Mouse (Mus musculus): Measurements from ENCODE around the gene Ano1. TPM values are rescaled to one million over a fixed set of nuclear protein-coding genes. Genes with fewer than 3 reads are reported as not detected.

The Ano1 gene
- polyA plus RNA-seq, 1 experiment from 2014 or later = 7.5 TPM

- Histone ChIP-seq H3K4me2 (replicated peaks) (no peak overlapping the region), H3K4me3 (no peak overlapping the region), H3K27me3 (peaks cover 13% of the 10 kb centered on the region; the same call in 1 of the 2 replicates), H3K36me3 (no peaks in the 10 kb centered on the region), H3K9ac (no peak overlapping the region), H3K4me1 (0 out of 2 replicates have a peak, but pooled peaks cover 3% of the 10 kb centered on the region), H3K9me3 (replicated peaks) (no peaks in the 10 kb centered on the region), H3K27ac (no peak overlapping the region)
- ATAC-seq (ENCODE audit: low FRiP score) = peak; percentile 28; the same call in 1 of the 2 replicates
- WGBS = 35% methylated on average over 5 of the region's 5 CpGs
These were observed 29.6 kb upstream of the Ano1 start for GRCm38 (mm10) chr7:144781337-144781736.

- H3K9me3 ChIP-seq (replicated peaks) = no peaks in the 10 kb centered on the region
- ATAC-seq (ENCODE audit: low FRiP score) = no peak
- H3K9ac ChIP-seq = no peak overlapping the region
- no peak overlapping the region for H3K4me3 ChIP-seq
- no peak overlapping the region for H3K27ac ChIP-seq
- WGBS = 72% methylated on average over 8 of the region's 8 CpGs
- H3K36me3 ChIP-seq = no peaks in the 10 kb centered on the region
- H3K27me3 ChIP-seq = peaks cover 19% of the 10 kb centered on the region; the same call in 1 of the 2 replicates
- H3K4me2 ChIP-seq (replicated peaks) = no peak overlapping the region
- 0 out of 2 replicates have a peak, but pooled peaks cover 6% of the 10 kb centered on the region for H3K4me1 ChIP-seq
These were observed 28.4 kb upstream of the Ano1 start for GRCm38 (mm10) chr7:144780190-144780589.

- Histone ChIP-seq H3K36me3 (no peaks in the 10 kb centered on the region), H3K27me3 (peaks cover 19% of the 10 kb centered on the region; the same call in 1 of the 2 replicates), H3K27ac (no peak overlapping the region), H3K4me2 (replicated peaks) (no peak overlapping the region), H3K9me3 (replicated peaks) (no peaks in the 10 kb centered on the region), H3K9ac (no peak overlapping the region), H3K4me1 (0 out of 2 replicates have a peak, but pooled peaks cover 6% of the 10 kb centered on the region), H3K4me3 (no peak overlapping the region)
- WGBS = 72% methylated on average over 2 of the region's 2 CpGs
- no peak for ATAC-seq (ENCODE audit: low FRiP score)
These were observed 27.9 kb upstream of the Ano1 start for GRCm38 (mm10) chr7:144779691-144780090.

GRCm38 (mm10) chr7:144777805-144778204 is 26.0 kb upstream of the Ano1 start:
- 0 out of 2 replicates have a peak, but pooled peaks cover 6% of the 10 kb centered on the region for H3K4me1 ChIP-seq

GRCm38 (mm10) chr7:144775804-144776447 is 24.2 kb upstream of the Ano1 start:
- 37% methylated on average over 6 of the region's 6 CpGs for WGBS
- H3K4me3 ChIP-seq = no peak overlapping the region
- H3K4me1 ChIP-seq = 0 out of 2 replicates have a peak, but pooled peaks cover 2% of the 10 kb centered on the region
- peaks cover 19% of the 10 kb centered on the region; the same call in 1 of the 2 replicates for H3K27me3 ChIP-seq
- H3K4me2 ChIP-seq (replicated peaks) = no peak overlapping the region
- H3K27ac ChIP-seq = no peak overlapping the region
- no peaks in the 10 kb centered on the region for H3K9me3 ChIP-seq (replicated peaks)
- peak; percentile 58; the same call in 1 of the 2 replicates for ATAC-seq (ENCODE audit: low FRiP score)
- H3K9ac ChIP-seq = no peak overlapping the region
- H3K36me3 ChIP-seq = no peaks in the 10 kb centered on the region

More at GRCm38 (mm10) chr7:144777805-144778204, 26.0 kb upstream of the Ano1 start:
- Histone ChIP-seq H3K9me3 (replicated peaks) (no peaks in the 10 kb centered on the region), H3K36me3 (no peaks in the 10 kb centered on the region), H3K27me3 (peaks cover 19% of the 10 kb centered on the region; the same call in 1 of the 2 replicates), H3K4me2 (replicated peaks) (no peak overlapping the region), H3K9ac (no peak overlapping the region), H3K4me3 (no peak overlapping the region), H3K27ac (no peak overlapping the region)
- no peak for ATAC-seq (ENCODE audit: low FRiP score)
- 60% methylated on average over 4 of the region's 4 CpGs for WGBS

GRCm38 (mm10) chr7:144775214-144775613 is 23.4 kb upstream of the Ano1 start:
- no peak for ATAC-seq (ENCODE audit: low FRiP score)
- Histone ChIP-seq H3K27me3 (peaks cover 13% of the 10 kb centered on the region; the same call in 1 of the 2 replicates), H3K4me3 (no peak overlapping the region), H3K9me3 (replicated peaks) (no peaks in the 10 kb centered on the region), H3K36me3 (no peaks in the 10 kb centered on the region), H3K9ac (no peak overlapping the region), H3K4me1 (0 out of 2 replicates have a peak, but pooled peaks cover 2% of the 10 kb centered on the region), H3K4me2 (replicated peaks) (no peak overlapping the region), H3K27ac (no peak overlapping the region)
- WGBS = 69% methylated on average over 3 of the region's 3 CpGs

- Histone ChIP-seq H3K27me3 (0 out of 2 replicates have a peak, but pooled peaks cover 12% of the 10 kb centered on the region), H3K9ac (no peak overlapping the region), H3K27ac (no peak overlapping the region), H3K4me3 (no peak overlapping the region), H3K4me2 (replicated peaks) (no peak overlapping the region), H3K9me3 (replicated peaks) (no peaks in the 10 kb centered on the region), H3K36me3 (no peaks in the 10 kb centered on the region), H3K4me1 (peaks cover 7% of the 10 kb centered on the region; the same call in 1 of the 2 replicates)
- no peak for ATAC-seq (ENCODE audit: low FRiP score)
- 88% methylated on average over 2 of the region's 2 CpGs for WGBS
These were observed 22.5 kb upstream of the Ano1 start for GRCm38 (mm10) chr7:144774283-144774682.

GRCm38 (mm10) chr7:144770116-144770515 is 18.3 kb upstream of the Ano1 start:
- H3K9ac ChIP-seq = no peak overlapping the region
- H3K27ac ChIP-seq = no peak overlapping the region
- no peaks in the 10 kb centered on the region for H3K9me3 ChIP-seq (replicated peaks)
- no peaks in the 10 kb centered on the region for H3K36me3 ChIP-seq
- no peak overlapping the region for H3K4me2 ChIP-seq (replicated peaks)
- H3K4me1 ChIP-seq = peaks cover 5% of the 10 kb centered on the region; the same call in 1 of the 2 replicates
- H3K4me3 ChIP-seq = no peak overlapping the region
- WGBS = 30% methylated on average over 3 of the region's 3 CpGs
- ATAC-seq (ENCODE audit: low FRiP score) = no peak
- H3K27me3 ChIP-seq = no peaks in the 10 kb centered on the region

- no peaks in the 10 kb centered on the region for H3K27me3 ChIP-seq
- 63% methylated on average over 9 of the region's 9 CpGs for WGBS
- H3K9me3 ChIP-seq (replicated peaks) = no peaks in the 10 kb centered on the region
- no peak overlapping the region for H3K9ac ChIP-seq
- H3K4me1 ChIP-seq = peaks cover 6% of the 10 kb centered on the region; the same call in 1 of the 2 replicates
- H3K4me3 ChIP-seq = no peak overlapping the region
- H3K27ac ChIP-seq = no peak overlapping the region
- H3K36me3 ChIP-seq = no peaks in the 10 kb centered on the region
- H3K4me2 ChIP-seq (replicated peaks) = no peak overlapping the region
- ATAC-seq (ENCODE audit: low FRiP score) = no peak
These were observed 17.8 kb upstream of the Ano1 start for GRCm38 (mm10) chr7:144769434-144770080.

- H3K9ac ChIP-seq = no peak overlapping the region
- no peak overlapping the region for H3K4me2 ChIP-seq (replicated peaks)
- H3K4me1 ChIP-seq = peaks cover 8% of the 10 kb centered on the region; the same call in 1 of the 2 replicates
- H3K9me3 ChIP-seq (replicated peaks) = no peaks in the 10 kb centered on the region
- H3K36me3 ChIP-seq = no peaks in the 10 kb centered on the region
- H3K27ac ChIP-seq = no peak overlapping the region
- H3K4me3 ChIP-seq = no peak overlapping the region
- WGBS = 91% methylated on average over 1 of the region's 1 CpGs
- no peak for ATAC-seq (ENCODE audit: low FRiP score)
- H3K27me3 ChIP-seq = no peaks in the 10 kb centered on the region
These were observed 17.1 kb upstream of the Ano1 start for GRCm38 (mm10) chr7:144768845-144769244.

GRCm38 (mm10) chr7:144764537-144765282 is 12.9 kb upstream of the Ano1 start:
- 72% methylated on average over 11 of the region's 11 CpGs for WGBS
- no peaks in the 10 kb centered on the region for H3K9me3 ChIP-seq (replicated peaks)
- H3K27me3 ChIP-seq = no peaks in the 10 kb centered on the region
- no peaks in the 10 kb centered on the region for H3K36me3 ChIP-seq
- H3K27ac ChIP-seq = no peak overlapping the region
- ATAC-seq (ENCODE audit: low FRiP score) = no peak
- peaks cover 6% of the 10 kb centered on the region for H3K4me1 ChIP-seq
- H3K4me2 ChIP-seq (replicated peaks) = no peak overlapping the region
- H3K9ac ChIP-seq = no peak overlapping the region
- H3K4me3 ChIP-seq = no peak overlapping the region

GRCm38 (mm10) chr7:144764013-144764412 is 12.2 kb upstream of the Ano1 start:
- Histone ChIP-seq H3K27ac (no peak overlapping the region), H3K9ac (no peak overlapping the region), H3K4me3 (no peak overlapping the region), H3K4me2 (replicated peaks) (no peak overlapping the region), H3K9me3 (replicated peaks) (no peaks in the 10 kb centered on the region), H3K27me3 (no peaks in the 10 kb centered on the region), H3K4me1 (peaks cover 9% of the 10 kb centered on the region), H3K36me3 (no peaks in the 10 kb centered on the region)
- WGBS = 72% methylated on average over 2 of the region's 2 CpGs
- ATAC-seq (ENCODE audit: low FRiP score) = no peak

Measured in hindbrain, embryonic 12.5 days (tissue).